Mouse (Mus musculus) liver, postnatal 0 days (tissue): ENCODE data around the gene 5830473C10Rik. TPM values are rescaled to one million over a fixed set of nuclear protein-coding genes. Genes with fewer than 3 reads are reported as not detected.

ENCODE experiments used
- ATAC-seq: fragments of 200-750 bp; cut with Nextera tagmentation; 2 replicates; pipeline ENCODE4 v1.8.0; 2017; ENCODE audit warnings: mild to moderate bottlenecking, moderate library complexity
- DNase-seq: peaks from one replicate; pipeline ENCODE4 v3.0.0-alpha.2; 2016
- H3K27ac ChIP-seq: fragments of 300-500 bp; sonication (generic); 2 replicates; pipeline ENCODE4 v1.5.1; 2014; ENCODE audit warnings: antibody characterized with exemption, moderate library complexity, mild to moderate bottlenecking, low read depth
- H3K27me3 ChIP-seq: fragments of 300-500 bp; sonication (generic); 2 replicates; pipeline ENCODE4 v1.6.1; 2014; ENCODE audit warnings: low read length, control low read depth, mixed read lengths; ENCODE audit not compliant: insufficient read depth
- H3K36me3 ChIP-seq: fragments of 300-500 bp; sonication (generic); replicated peaks from 2 replicates; pipeline ENCODE4 v1.6.1; 2014; ENCODE audit warnings: mild to moderate bottlenecking, control low read depth, low read length, moderate library complexity, mixed read lengths; ENCODE audit not compliant: insufficient read depth
- H3K4me1 ChIP-seq: fragments of 300-500 bp; sonication (generic); 2 replicates; pipeline ENCODE4 v1.6.1; 2014; ENCODE audit warnings: antibody characterized with exemption, mild to moderate bottlenecking, control low read depth; ENCODE audit not compliant: insufficient read depth
- H3K4me2 ChIP-seq: fragments of 300-500 bp; sonication (generic); 2 replicates; pipeline ENCODE4 v1.6.1; 2014; ENCODE audit warnings: low read depth, mild to moderate bottlenecking, low read length, moderate library complexity, mixed read lengths
- H3K4me3 ChIP-seq: fragments of 300-500 bp; sonication (generic); 2 replicates; pipeline ENCODE4 v1.5.1; 2014; ENCODE audit warnings: low read depth, low read length
- H3K9ac ChIP-seq: fragments of 300-500 bp; sonication (generic); replicated peaks from 2 replicates; pipeline ENCODE4 v1.6.1; 2014; ENCODE audit warnings: mild to moderate bottlenecking, moderate library complexity
- H3K9me3 ChIP-seq: fragments of 300-500 bp; sonication (generic); 2 replicates; pipeline ENCODE4 v1.6.1; 2016; ENCODE audit warnings: mild to moderate bottlenecking, control low read depth, low read length, mixed read lengths
- CTCF ChIP-seq: sonication (generic); IDR thresholded peaks from 2 replicates; pipeline ENCODE4 v1.5.1; 2016; ENCODE audit warnings: antibody characterized with exemption, low read depth
- EP300 ChIP-seq: IDR thresholded peaks from 2 replicates; pipeline ENCODE4 v1.6.1; 2016; ENCODE audit warnings: antibody characterized with exemption, low read depth, mild to moderate bottlenecking
- WGBS: fragments of 180-500 bp; shearing (Covaris S2); extraction: QIAGEN DNeasy Blood & Tissue Kit; methylation state at CpG from one replicate; pipeline ENCODE4 v1.1.7; 2014; ENCODE audit not compliant: insufficient replicate concordance; 5-methylcytosine and 5-hydroxymethylcytosine counted together
- polyA plus RNA-seq: library from polyadenylated mRNA; unstranded; fragments of >200 nt; fragmentation: Nextera tagmentation; extraction: Ambion mirVana; gene quantifications from 2 replicates; pipeline ENCODE4 v1.2.1, GENCODE M21; 2015

5830473C10Rik gene
- polyA plus RNA-seq, result 9.4 and 10.0 TPM in 2 replicates

GRCm38 (mm10) chr5:90560743-90561142 is at the start of gene 5830473C10Rik:
Gene 5830473C10Rik, plus strand, starts transcription at chr5:90561107.
- ATAC-seq (peak; percentile 93), DNase-seq (peak; percentile 39)
- no peaks in the 10 kb centered on the region for H3K9me3 ChIP-seq
- no peak within 1 kb of the TSS for H3K4me3 ChIP-seq
- peak within 1 kb of the TSS; percentile 87 for H3K27ac ChIP-seq
- TF ChIP-seq CTCF (no peak), EP300 (peak; percentile 73; the same call in 1 of the 2 replicates)
- peak within 1 kb of the TSS; percentile 45 for H3K4me2 ChIP-seq
- no peak within 1 kb of the TSS for H3K9ac ChIP-seq
- H3K27me3 ChIP-seq, result no peaks in the 10 kb centered on the region
- H3K36me3 ChIP-seq, result no peaks in the 10 kb centered on the region
- 56% methylated on average over 6 of the region's 6 CpGs for WGBS
- peaks cover 8% of the 10 kb centered on the region for H3K4me1 ChIP-seq

DNA sequence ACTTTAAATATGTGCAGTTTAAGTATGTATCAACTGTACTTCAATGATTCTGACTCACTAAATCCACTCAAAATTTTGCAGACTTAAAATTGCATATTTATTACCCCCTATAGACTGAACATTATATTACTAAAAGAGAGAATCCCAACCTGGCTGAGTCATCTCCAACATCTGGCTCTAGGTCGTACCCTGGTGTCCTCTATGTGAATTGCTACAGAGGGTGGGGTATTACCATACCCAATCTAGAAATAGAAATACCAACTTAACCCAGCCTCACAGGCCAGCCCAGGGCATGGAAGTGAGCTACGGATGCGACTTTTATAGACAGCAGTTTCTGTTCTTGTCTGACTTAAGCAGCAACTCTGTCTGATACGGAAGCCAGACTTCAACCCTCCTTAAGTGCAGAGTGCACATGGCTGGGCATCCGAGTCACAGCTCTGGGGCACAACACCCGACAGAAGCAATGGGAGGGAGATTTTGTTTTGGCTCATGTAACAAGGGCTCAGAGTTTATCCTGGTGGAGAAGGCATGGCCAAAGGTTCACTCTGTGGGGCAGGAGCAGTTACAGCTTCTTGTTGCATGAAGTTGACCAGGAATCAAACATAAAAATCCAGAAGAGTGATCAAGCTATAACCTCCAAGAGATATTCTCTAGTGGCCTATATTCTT is 48.5 kb upstream of the 5830473C10Rik start:
- TF ChIP-seq CTCF, result peak; percentile 13; the same call in 1 of the 2 replicates
- no peak for TF ChIP-seq EP300
- no peak overlapping the region for H3K4me3 ChIP-seq
- ATAC-seq (no peak), DNase-seq (no peak)
- no peaks in the 10 kb centered on the region for H3K9me3 ChIP-seq
- WGBS, result 62% methylated on average over 6 of the region's 6 CpGs
- H3K4me1 ChIP-seq, result no peaks in the 10 kb centered on the region
- H3K9ac ChIP-seq, result no peak overlapping the region
- no peak overlapping the region for H3K4me2 ChIP-seq
- H3K27ac ChIP-seq, result no peak overlapping the region
- no peaks in the 10 kb centered on the region for H3K36me3 ChIP-seq
- H3K27me3 ChIP-seq, result no peaks in the 10 kb centered on the region

GRCm38 (mm10) chr5:90515561-90515960 is 45.3 kb upstream of the 5830473C10Rik start:
- 77% methylated on average over 6 of the region's 6 CpGs for WGBS
- Histone ChIP-seq H3K9ac (no peak overlapping the region), H3K27me3 (no peaks in the 10 kb centered on the region), H3K4me3 (no peak overlapping the region), H3K4me1 (no peaks in the 10 kb centered on the region), H3K4me2 (no peak overlapping the region), H3K27ac (no peak overlapping the region), H3K9me3 (no peaks in the 10 kb centered on the region), H3K36me3 (no peaks in the 10 kb centered on the region)
- ATAC-seq (no peak), DNase-seq (no peak)
- TF ChIP-seq EP300 (no peak), CTCF (no peak)

DNA sequence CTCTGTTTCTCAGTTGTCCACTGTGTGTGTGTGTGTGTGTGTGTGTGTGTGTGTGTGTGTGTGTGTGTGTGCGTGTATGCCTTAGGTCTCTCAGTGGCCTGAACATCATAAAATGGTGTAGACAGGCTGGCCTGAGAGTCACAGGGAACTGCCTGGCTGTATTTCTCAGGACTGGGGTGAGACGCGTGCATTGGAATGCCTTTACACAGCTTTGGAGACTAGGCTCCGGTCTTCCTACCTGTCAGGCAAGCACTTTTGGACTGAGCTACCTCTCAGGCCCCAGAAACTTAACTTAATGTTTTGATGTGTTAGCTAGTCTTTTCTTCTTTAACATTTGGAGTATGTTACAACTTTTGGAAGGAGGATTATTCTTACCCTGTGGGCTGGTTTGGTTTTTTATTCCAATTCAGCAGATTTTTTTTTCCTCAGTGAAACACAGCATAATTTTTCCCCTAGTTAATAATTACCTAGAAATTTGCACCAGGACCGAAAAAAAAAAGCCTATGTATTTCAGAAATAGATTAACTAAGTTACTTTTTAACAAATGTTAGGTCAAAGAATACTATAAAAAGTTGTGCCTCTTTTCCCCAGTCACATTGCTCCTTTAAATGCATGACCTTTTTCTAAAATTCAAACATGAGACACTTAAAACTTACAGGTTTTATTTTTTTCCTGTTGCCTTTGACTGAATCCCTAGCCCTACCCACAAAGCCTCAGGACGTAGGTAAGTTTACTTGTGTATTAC is 42.4 kb upstream of the 5830473C10Rik start, which contains the start of gene Afm:
Afm (plus strand) TSS at position 577 of the 745 bp plus-strand sequence.
- no peak for TF ChIP-seq CTCF
- no peak for TF ChIP-seq EP300
- Histone ChIP-seq H3K27me3 (no peaks in the 10 kb centered on the region), H3K9me3 (no peaks in the 10 kb centered on the region), H3K4me3 (0 out of 2 replicates have a peak within 1 kb of the TSS, but pooled peaks have one; percentile 9), H3K4me1 (no peaks in the 10 kb centered on the region), H3K36me3 (no peaks in the 10 kb centered on the region), H3K27ac (peak within 1 kb of the TSS; percentile 23; the same call in 1 of the 2 replicates), H3K4me2 (peak within 1 kb of the TSS; percentile 46), H3K9ac (no peak within 1 kb of the TSS)
- ATAC-seq, result peak; percentile 8; the same call in 1 of the 2 replicates
- no peak for DNase-seq
- WGBS, result 54% methylated on average over 6 of the region's 6 CpGs

DNA sequence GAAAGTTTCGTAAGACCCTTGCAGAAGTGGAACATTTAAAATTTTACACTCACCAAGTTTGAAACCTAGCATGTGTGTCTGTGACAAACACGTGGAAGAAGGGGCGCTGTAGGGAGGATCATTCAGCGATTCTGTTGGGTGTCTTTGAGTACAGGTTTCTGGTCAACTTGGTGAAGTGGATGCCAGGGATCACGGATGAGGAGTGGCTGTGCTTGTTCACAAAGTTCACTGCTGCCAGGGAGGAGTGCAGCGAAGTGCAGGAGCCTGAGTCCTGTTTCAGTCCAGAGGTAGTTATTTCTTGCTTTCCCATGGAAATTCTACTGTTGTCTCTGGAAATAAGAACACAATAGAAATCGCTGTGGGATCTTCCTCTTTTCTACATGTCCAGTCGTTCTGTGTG is 9.7 kb upstream of the 5830473C10Rik start:
- peaks cover 8% of the 10 kb centered on the region for H3K4me1 ChIP-seq
- no peak overlapping the region for H3K4me3 ChIP-seq
- WGBS, result 75% methylated on average over 8 of the region's 8 CpGs
- no peak for TF ChIP-seq CTCF
- TF ChIP-seq EP300, result no peak
- no peak for DNase-seq
- H3K36me3 ChIP-seq, result 0 out of 2 replicates have a peak, but pooled peaks cover 3% of the 10 kb centered on the region
- no peak for ATAC-seq
- no peaks in the 10 kb centered on the region for H3K9me3 ChIP-seq
- H3K27ac ChIP-seq, result no peak overlapping the region
- no peak overlapping the region for H3K9ac ChIP-seq
- no peak overlapping the region for H3K4me2 ChIP-seq
- H3K27me3 ChIP-seq, result no peaks in the 10 kb centered on the region

DNA sequence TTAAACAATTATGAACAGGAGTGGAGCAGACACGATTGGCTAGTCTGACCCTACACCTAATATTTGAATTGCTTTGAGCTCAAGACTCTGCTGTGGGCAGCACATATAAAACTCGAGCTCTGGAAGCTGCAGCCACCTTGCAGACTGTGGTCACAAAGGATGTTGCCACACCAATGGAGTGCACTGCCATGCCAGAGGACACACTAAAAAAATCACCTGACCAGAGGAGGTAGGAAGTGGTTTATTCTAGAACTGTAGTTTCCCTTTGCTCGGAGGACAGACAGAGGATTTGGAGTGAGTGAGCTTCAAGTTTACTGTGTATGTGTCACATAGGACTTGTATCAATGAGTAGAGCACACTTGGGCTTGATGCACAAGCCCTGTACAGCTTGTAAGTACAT is 4.9 kb upstream of the 5830473C10Rik start:
- no peaks in the 10 kb centered on the region for H3K9me3 ChIP-seq
- no peaks in the 10 kb centered on the region for H3K27me3 ChIP-seq
- H3K27ac ChIP-seq, result no peak overlapping the region
- 49% methylated on average over 3 of the region's 3 CpGs for WGBS
- H3K4me3 ChIP-seq, result no peak overlapping the region
- peaks cover 9% of the 10 kb centered on the region for H3K4me1 ChIP-seq
- no peak for ATAC-seq
- H3K9ac ChIP-seq, result no peak overlapping the region
- no peak overlapping the region for H3K4me2 ChIP-seq
- TF ChIP-seq CTCF, result no peak
- no peak for TF ChIP-seq EP300
- no peak for DNase-seq
- H3K36me3 ChIP-seq, result no peaks in the 10 kb centered on the region
